Mouse (Mus musculus): ENCODE data around the gene Cttnbp2nl. TPM values are rescaled to one million over a fixed set of nuclear protein-coding genes. Genes with fewer than 3 reads are reported as not detected.

The Cttnbp2nl gene
- total RNA-seq, 1 experiment = 13.5 TPM

- no peak overlapping the region for H3K9ac ChIP-seq (ENCODE audit: insufficient read depth, low read depth, low read length, poor library complexity, severe bottlenecking)
- no peaks in the 10 kb centered on the region; a peak in 1 of 4 replicates for H3K4me1 ChIP-seq (ENCODE audit: control insufficient read depth in 2 of 2, insufficient read depth in 2 of 2, low read length in 2 of 2, poor library complexity in 1 of 2)
- H3K36me3 ChIP-seq (ENCODE audit: control insufficient read depth, insufficient read depth, low read length, poor library complexity, severe bottlenecking) = peaks cover 2% of the 10 kb centered on the region; the same call in 1 of the 2 replicates
- H3K9me3 ChIP-seq (ENCODE audit: control insufficient read depth, insufficient read depth, low read depth, low read length) = no peaks in the 10 kb centered on the region
- no peak overlapping the region for H3K27ac ChIP-seq (ENCODE audit: insufficient read depth, low read depth, low read length, poor library complexity, severe bottlenecking)
- no peak overlapping the region for H3K4me3 ChIP-seq (ENCODE audit: insufficient read depth in 1 of 2, low read depth in 1 of 2, low read length in 2 of 2, poor library complexity in 1 of 2, severe bottlenecking in 1 of 2)
- in situ Hi-C loops (cut with MboI; ENCODE audit: low sequenced_read_pairs in 2 of 2, unreplicated experiment in 2 of 2) = no loop called here
- DNase-seq (ENCODE audit: low read depth, low spot score) = no peak
- TF ChIP-seq ZNF384 (IDR thresholded peaks at IDR 0.05; ENCODE audit: low read depth, low read length) (no peak), HCFC1 (IDR thresholded peaks at IDR 0.05; ENCODE audit: borderline replicate concordance, insufficient read depth, low read length) (no peak), ZC3H11A (IDR thresholded peaks at IDR 0.05; ENCODE audit: borderline replicate concordance, low read depth, low read length) (no peak), MAFK (IDR thresholded peaks at IDR 0.05; ENCODE audit: insufficient read depth, low read depth, low read length) (no peak), CHD2 (IDR thresholded peaks at IDR 0.05; ENCODE audit: low read depth, low read length) (no peak)
These were observed 36.7 kb downstream of the Cttnbp2nl start for GRCm38 (mm10) chr3:105016204-105016603.

- in situ Hi-C loops (cut with MboI; ENCODE audit: low sequenced_read_pairs in 2 of 2, unreplicated experiment in 2 of 2) = no loop called here
- peaks cover 4% of the 10 kb centered on the region for H3K36me3 ChIP-seq (ENCODE audit: control insufficient read depth, insufficient read depth, low read length, poor library complexity, severe bottlenecking)
- H3K9ac ChIP-seq (ENCODE audit: insufficient read depth, low read depth, low read length, poor library complexity, severe bottlenecking) = no peak overlapping the region
- H3K4me3 ChIP-seq (ENCODE audit: insufficient read depth in 1 of 2, low read depth in 1 of 2, low read length in 2 of 2, poor library complexity in 1 of 2, severe bottlenecking in 1 of 2) = no peak overlapping the region
- no peaks in the 10 kb centered on the region for H3K9me3 ChIP-seq (ENCODE audit: control insufficient read depth, insufficient read depth, low read depth, low read length)
- DNase-seq (ENCODE audit: low read depth, low spot score) = no peak
- TF ChIP-seq HCFC1 (IDR thresholded peaks at IDR 0.05; ENCODE audit: borderline replicate concordance, insufficient read depth, low read length) (no peak), MAFK (IDR thresholded peaks at IDR 0.05; ENCODE audit: insufficient read depth, low read depth, low read length) (no peak), ZNF384 (IDR thresholded peaks at IDR 0.05; ENCODE audit: low read depth, low read length) (no peak), ZC3H11A (IDR thresholded peaks at IDR 0.05; ENCODE audit: borderline replicate concordance, low read depth, low read length) (no peak), CHD2 (IDR thresholded peaks at IDR 0.05; ENCODE audit: low read depth, low read length) (no peak)
- H3K27ac ChIP-seq (ENCODE audit: insufficient read depth, low read depth, low read length, poor library complexity, severe bottlenecking) = no peak overlapping the region
- H3K4me1 ChIP-seq (ENCODE audit: control insufficient read depth in 2 of 2, insufficient read depth in 2 of 2, low read length in 2 of 2, poor library complexity in 1 of 2) = no peaks in the 10 kb centered on the region; a peak in 1 of 4 replicates
These were observed 38.0 kb downstream of the Cttnbp2nl start for GRCm38 (mm10) chr3:105014908-105015307.

DNA sequence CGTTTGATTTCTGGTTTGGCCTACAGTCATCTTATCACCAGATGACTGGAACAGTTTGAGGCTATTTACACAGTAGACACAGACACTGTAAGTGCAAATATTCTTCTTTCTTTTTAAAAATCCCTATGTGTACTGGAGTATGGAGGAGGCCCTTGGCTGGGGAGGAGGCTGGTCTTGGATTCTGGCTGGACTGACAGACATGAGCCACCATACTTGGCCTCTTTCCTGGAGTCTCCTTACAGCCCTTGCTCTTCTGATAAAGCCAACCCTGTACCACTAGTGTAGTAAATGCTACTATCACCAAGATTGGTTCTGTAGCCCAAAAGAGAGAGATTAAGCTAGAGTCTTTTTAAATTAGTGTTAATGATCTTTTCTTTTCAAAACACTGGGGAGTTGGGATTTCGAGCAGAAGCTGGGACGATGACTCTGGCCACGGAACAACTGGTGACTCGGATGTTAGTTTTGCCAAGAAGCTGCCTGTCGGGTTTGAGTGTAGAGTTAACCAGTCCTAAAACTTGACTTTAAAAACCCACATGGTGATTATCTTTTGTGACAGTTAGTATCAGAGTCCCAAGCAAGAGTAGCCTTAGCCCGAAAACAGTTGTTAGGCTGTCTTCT is 40.1 kb downstream of the Cttnbp2nl start:
- Histone ChIP-seq H3K36me3 (ENCODE audit: control insufficient read depth, insufficient read depth, low read length, poor library complexity, severe bottlenecking) (peaks cover 6% of the 10 kb centered on the region), H3K9me3 (ENCODE audit: control insufficient read depth, insufficient read depth, low read depth, low read length) (no peaks in the 10 kb centered on the region), H3K27ac (ENCODE audit: insufficient read depth, low read depth, low read length, poor library complexity, severe bottlenecking) (no peak overlapping the region), H3K4me1 (ENCODE audit: control insufficient read depth in 2 of 2, insufficient read depth in 2 of 2, low read length in 2 of 2, poor library complexity in 1 of 2) (no peaks in the 10 kb centered on the region; a peak in 2 of 4 replicates), H3K9ac (ENCODE audit: insufficient read depth, low read depth, low read length, poor library complexity, severe bottlenecking) (no peak overlapping the region), H3K4me3 (ENCODE audit: insufficient read depth in 1 of 2, low read depth in 1 of 2, low read length in 2 of 2, poor library complexity in 1 of 2, severe bottlenecking in 1 of 2) (no peak overlapping the region)
- DNase-seq (ENCODE audit: low read depth, low spot score) = no peak
- in situ Hi-C loops (cut with MboI; ENCODE audit: low sequenced_read_pairs in 2 of 2, unreplicated experiment in 2 of 2) = no loop called here
- TF ChIP-seq ZC3H11A (IDR thresholded peaks at IDR 0.05; ENCODE audit: borderline replicate concordance, low read depth, low read length) (no peak), CHD2 (IDR thresholded peaks at IDR 0.05; ENCODE audit: low read depth, low read length) (no peak), MAFK (IDR thresholded peaks at IDR 0.05; ENCODE audit: insufficient read depth, low read depth, low read length) (no peak), ZNF384 (IDR thresholded peaks at IDR 0.05; ENCODE audit: low read depth, low read length) (no peak), HCFC1 (IDR thresholded peaks at IDR 0.05; ENCODE audit: borderline replicate concordance, insufficient read depth, low read length) (no peak)

DNA sequence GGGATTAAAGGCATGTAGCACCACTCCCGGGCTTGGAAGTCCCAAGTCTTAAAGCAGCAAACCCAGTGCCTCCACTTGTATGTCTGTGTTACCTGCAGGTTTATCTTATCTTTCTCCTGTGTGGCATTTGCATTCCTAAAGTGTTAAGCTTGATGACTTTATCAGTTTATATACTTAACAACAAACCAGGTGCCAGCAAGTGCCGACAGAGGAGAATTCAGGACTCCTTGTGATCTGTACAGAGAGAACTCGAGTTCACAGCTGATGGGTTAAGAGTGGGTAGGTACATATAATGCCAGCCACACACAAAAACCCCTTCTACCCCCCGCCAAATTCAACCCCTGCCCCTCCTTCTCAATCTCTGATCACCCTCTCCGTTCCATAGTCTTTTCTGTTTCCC is 41.1 kb downstream of the Cttnbp2nl start:
- Histone ChIP-seq H3K4me3 (ENCODE audit: insufficient read depth in 1 of 2, low read depth in 1 of 2, low read length in 2 of 2, poor library complexity in 1 of 2, severe bottlenecking in 1 of 2) (no peak overlapping the region), H3K4me1 (ENCODE audit: control insufficient read depth in 2 of 2, insufficient read depth in 2 of 2, low read length in 2 of 2, poor library complexity in 1 of 2) (no peaks in the 10 kb centered on the region; a peak in 2 of 4 replicates), H3K27ac (ENCODE audit: insufficient read depth, low read depth, low read length, poor library complexity, severe bottlenecking) (no peak overlapping the region), H3K9ac (ENCODE audit: insufficient read depth, low read depth, low read length, poor library complexity, severe bottlenecking) (no peak overlapping the region), H3K9me3 (ENCODE audit: control insufficient read depth, insufficient read depth, low read depth, low read length) (no peaks in the 10 kb centered on the region), H3K36me3 (ENCODE audit: control insufficient read depth, insufficient read depth, low read length, poor library complexity, severe bottlenecking) (peaks cover 10% of the 10 kb centered on the region)
- in situ Hi-C loops (cut with MboI; ENCODE audit: low sequenced_read_pairs in 2 of 2, unreplicated experiment in 2 of 2) = no loop called here
- TF ChIP-seq HCFC1 (IDR thresholded peaks at IDR 0.05; ENCODE audit: borderline replicate concordance, insufficient read depth, low read length) = no peak
- TF ChIP-seq MAFK (IDR thresholded peaks at IDR 0.05; ENCODE audit: insufficient read depth, low read depth, low read length) = no peak
- no peak for TF ChIP-seq CHD2 (IDR thresholded peaks at IDR 0.05; ENCODE audit: low read depth, low read length)
- TF ChIP-seq ZC3H11A (IDR thresholded peaks at IDR 0.05; ENCODE audit: borderline replicate concordance, low read depth, low read length) = no peak
- TF ChIP-seq ZNF384 (IDR thresholded peaks at IDR 0.05; ENCODE audit: low read depth, low read length) = no peak
- no peak for DNase-seq (ENCODE audit: low read depth, low spot score)

All from ES-E14 (cell line).